Mouse (Mus musculus): Measurements from ENCODE around the gene Lgals7. TPM values are rescaled to one million over a fixed set of nuclear protein-coding genes. Genes with fewer than 3 reads are reported as not detected.

Gene Lgals7
- polyA plus RNA-seq, 1 experiment from 2014 or later = 0.34 TPM

GRCm38 (mm10) chr7:28859953-28860352, 3.7 kb upstream of the Lgals7 start:
- DNase-seq (no peak), ATAC-seq (peak; percentile 83)
- Histone ChIP-seq H3K27me3 (ENCODE audit: insufficient read depth, low read length) (no peaks in the 10 kb centered on the region), H3K36me3 (replicated peaks; ENCODE audit: insufficient read depth, low read length) (no peaks in the 10 kb centered on the region), H3K27ac (ENCODE audit: low read depth) (no peak overlapping the region), H3K9me3 (ENCODE audit: low read length) (no peaks in the 10 kb centered on the region; the same call in 1 of the 2 replicates), H3K4me1 (ENCODE audit: insufficient read depth) (no peaks in the 10 kb centered on the region), H3K9ac (replicated peaks) (no peak overlapping the region), H3K4me2 (ENCODE audit: low read depth, low read length) (no peak overlapping the region), H3K4me3 (ENCODE audit: low read depth, low read length) (no peak overlapping the region)
- WGBS (ENCODE audit: insufficient replicate concordance) = 89% methylated on average over 2 of the region's 2 CpGs
- TF ChIP-seq EP300 (IDR thresholded peaks at IDR 0.05; ENCODE audit: low read depth) (no peak), CTCF (IDR thresholded peaks at IDR 0.05; ENCODE audit: low read depth) (no peak)

DNA sequence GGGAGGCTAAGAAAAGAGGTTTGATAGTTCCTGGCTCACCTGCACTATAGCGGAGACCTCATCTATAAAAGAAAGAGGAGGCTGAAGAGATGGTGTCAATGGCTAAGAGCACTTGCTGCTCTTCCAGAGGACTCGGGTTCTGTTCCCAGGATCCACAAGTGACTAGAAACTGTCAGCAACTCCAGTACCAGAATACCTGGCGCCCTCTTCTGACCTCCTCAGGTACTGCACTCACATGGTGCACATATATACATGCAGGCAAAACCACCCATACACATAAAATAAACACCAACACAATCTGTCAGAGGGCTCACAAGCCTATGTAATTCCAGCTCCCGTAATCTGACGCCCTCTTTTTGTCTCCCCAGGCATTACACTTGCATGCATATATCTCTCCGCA, 2.8 kb upstream of the Lgals7 start:
- 79% methylated on average over 6 of the region's 6 CpGs for WGBS (ENCODE audit: insufficient replicate concordance)
- no peak for DNase-seq
- no peak for ATAC-seq
- Histone ChIP-seq H3K4me1 (ENCODE audit: insufficient read depth) (0 out of 2 replicates have a peak, but pooled peaks cover 6% of the 10 kb centered on the region), H3K4me2 (ENCODE audit: low read depth, low read length) (no peak overlapping the region), H3K9me3 (ENCODE audit: low read length) (no peaks in the 10 kb centered on the region; the same call in 1 of the 2 replicates), H3K27me3 (ENCODE audit: insufficient read depth, low read length) (no peaks in the 10 kb centered on the region), H3K36me3 (replicated peaks; ENCODE audit: insufficient read depth, low read length) (no peaks in the 10 kb centered on the region), H3K4me3 (ENCODE audit: low read depth, low read length) (no peak overlapping the region), H3K9ac (replicated peaks) (no peak overlapping the region), H3K27ac (ENCODE audit: low read depth) (no peak overlapping the region)
- TF ChIP-seq CTCF (IDR thresholded peaks at IDR 0.05; ENCODE audit: low read depth) (peak; percentile 49), EP300 (IDR thresholded peaks at IDR 0.05; ENCODE audit: low read depth) (no peak)

GRCm38 (mm10) chr7:28862817-28863499, 695 bp upstream of the Lgals7 start:
- Histone ChIP-seq H3K27ac (ENCODE audit: low read depth) (no peak overlapping the region), H3K36me3 (replicated peaks; ENCODE audit: insufficient read depth, low read length) (no peaks in the 10 kb centered on the region), H3K9ac (replicated peaks) (no peak overlapping the region), H3K27me3 (ENCODE audit: insufficient read depth, low read length) (no peaks in the 10 kb centered on the region), H3K4me2 (ENCODE audit: low read depth, low read length) (no peak overlapping the region), H3K4me3 (ENCODE audit: low read depth, low read length) (no peak overlapping the region), H3K9me3 (ENCODE audit: low read length) (no peaks in the 10 kb centered on the region; the same call in 1 of the 2 replicates), H3K4me1 (ENCODE audit: insufficient read depth) (peaks cover 9% of the 10 kb centered on the region; the same call in 1 of the 2 replicates)
- DNase-seq = no peak
- TF ChIP-seq EP300 (IDR thresholded peaks at IDR 0.05; ENCODE audit: low read depth) (no peak), CTCF (IDR thresholded peaks at IDR 0.05; ENCODE audit: low read depth) (no peak)
- WGBS (ENCODE audit: insufficient replicate concordance) = 73% methylated on average over 15 of the region's 15 CpGs
- ATAC-seq = no peak

GRCm38 (mm10) chr7:28864288-28864750, 666 bp downstream of the Lgals7 start:
- no peaks in the 10 kb centered on the region; the same call in 1 of the 2 replicates for H3K9me3 ChIP-seq (ENCODE audit: low read length)
- H3K4me2 ChIP-seq (ENCODE audit: low read depth, low read length) = no peak overlapping the region
- no peak for DNase-seq
- WGBS (ENCODE audit: insufficient replicate concordance) = 63% methylated on average over 9 of the region's 9 CpGs
- no peak overlapping the region for H3K27ac ChIP-seq (ENCODE audit: low read depth)
- H3K4me3 ChIP-seq (ENCODE audit: low read depth, low read length) = no peak overlapping the region
- no peak for TF ChIP-seq EP300 (IDR thresholded peaks at IDR 0.05; ENCODE audit: low read depth)
- TF ChIP-seq CTCF (IDR thresholded peaks at IDR 0.05; ENCODE audit: low read depth) = no peak
- ATAC-seq = no peak
- H3K36me3 ChIP-seq (replicated peaks; ENCODE audit: insufficient read depth, low read length) = no peaks in the 10 kb centered on the region
- no peaks in the 10 kb centered on the region for H3K27me3 ChIP-seq (ENCODE audit: insufficient read depth, low read length)
- no peak overlapping the region for H3K9ac ChIP-seq (replicated peaks)
- H3K4me1 ChIP-seq (ENCODE audit: insufficient read depth) = peaks cover 9% of the 10 kb centered on the region; the same call in 1 of the 2 replicates

- no peaks in the 10 kb centered on the region for H3K36me3 ChIP-seq (replicated peaks; ENCODE audit: insufficient read depth, low read length)
- 0 out of 2 replicates have a peak overlapping the region, but pooled peaks have one; percentile 6 for H3K9ac ChIP-seq (replicated peaks)
- H3K4me1 ChIP-seq (ENCODE audit: insufficient read depth) = peaks cover 9% of the 10 kb centered on the region; the same call in 1 of the 2 replicates
- H3K9me3 ChIP-seq (ENCODE audit: low read length) = no peaks in the 10 kb centered on the region; the same call in 1 of the 2 replicates
- WGBS (ENCODE audit: insufficient replicate concordance) = 34% methylated on average over 33 of the region's 33 CpGs
- ATAC-seq (peak; percentile 69), DNase-seq (peak; percentile 87)
- no peak overlapping the region for H3K4me3 ChIP-seq (ENCODE audit: low read depth, low read length)
- TF ChIP-seq EP300 (IDR thresholded peaks at IDR 0.05; ENCODE audit: low read depth) (no peak), CTCF (IDR thresholded peaks at IDR 0.05; ENCODE audit: low read depth) (peak; percentile 43)
- no peaks in the 10 kb centered on the region for H3K27me3 ChIP-seq (ENCODE audit: insufficient read depth, low read length)
- H3K27ac ChIP-seq (ENCODE audit: low read depth) = no peak overlapping the region
- H3K4me2 ChIP-seq (ENCODE audit: low read depth, low read length) = peak overlapping the region; percentile 56
Observed at GRCm38 (mm10) chr7:28865481-28866300, 2.0 kb downstream of the Lgals7 start.
